Mouse (Mus musculus) urinary bladder, postnatal 10 days (tissue): ENCODE measurements around the gene Mgat4b.
A peak's percentile ranks its signal among the peaks of the same experiment; 100 is the strongest.

Source experiments
- DNase-seq: peaks from one replicate; pipeline ENCODE4 v3.0.0; 2022; ENCODE audit warnings: low spot score

Gene Mgat4b

DNA sequence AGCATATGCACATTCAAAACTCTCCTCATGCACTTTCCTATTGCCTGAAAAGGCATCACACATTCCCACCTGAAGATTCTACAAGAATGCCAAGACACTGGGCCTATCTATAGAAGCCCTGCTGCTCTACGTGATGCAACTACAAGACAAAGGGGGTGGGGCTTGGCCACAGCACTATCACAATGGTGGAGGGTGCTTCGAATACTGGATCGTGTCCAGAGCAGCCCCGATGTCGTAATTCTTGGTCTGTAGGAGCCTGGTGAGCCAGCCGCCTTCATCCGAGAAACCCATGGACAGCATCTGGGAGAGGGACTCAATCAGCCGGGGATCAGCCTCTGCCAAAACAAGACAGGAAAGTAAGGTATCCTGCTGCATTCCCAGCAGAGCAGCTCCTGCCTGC lies 10.1 kb upstream of the Mgat4b start:
- no peak for DNase-seq

DNA sequence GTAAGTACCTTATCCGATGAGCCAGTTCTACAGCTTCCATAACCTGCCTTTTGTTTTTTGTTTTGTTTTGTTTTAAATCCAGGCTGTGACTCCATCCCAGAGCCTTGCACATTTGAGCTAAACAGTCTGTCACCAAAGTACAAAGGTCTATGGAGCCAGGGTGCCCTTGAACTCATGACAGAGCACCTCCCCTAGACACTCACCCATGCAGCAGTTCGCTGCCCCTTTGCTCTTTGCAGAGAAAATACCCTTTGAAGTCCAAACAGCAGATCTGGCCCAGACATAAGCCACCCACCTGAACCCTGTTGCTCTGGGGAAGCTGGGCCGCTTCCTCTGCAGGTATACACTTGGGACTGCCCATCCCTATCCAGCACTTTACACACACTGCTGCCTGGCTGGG lies 9.1 kb upstream of the Mgat4b start:
- DNase-seq: no peak

- no peak for DNase-seq
Measured at GRCm38 (mm10) chr11:50203302-50203827, 7.3 kb upstream of the Mgat4b start.

GRCm38 (mm10) chr11:50205434-50205833 lies 5.3 kb upstream of the Mgat4b start:
- DNase-seq: no peak

DNA sequence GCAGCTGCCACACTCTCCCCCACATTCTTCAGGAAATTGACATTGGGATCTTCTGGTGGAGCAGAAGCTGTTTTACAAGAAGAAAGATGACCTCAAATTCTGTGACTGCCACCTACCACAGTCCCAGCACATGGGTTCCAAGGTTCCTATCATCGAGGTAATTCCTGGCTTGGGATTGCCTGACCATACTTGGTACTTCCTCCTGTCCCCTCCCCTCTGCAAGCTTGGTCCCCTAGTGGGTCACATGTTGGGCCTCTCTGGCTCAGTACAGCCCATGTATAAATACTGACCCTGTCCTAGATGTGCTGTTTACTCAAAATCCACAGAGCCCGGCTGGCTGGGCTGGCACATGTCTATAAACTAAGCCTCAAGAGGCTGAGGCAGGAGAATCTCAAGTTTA lies 4.7 kb upstream of the Mgat4b start:
- DNase-seq: no peak

DNA sequence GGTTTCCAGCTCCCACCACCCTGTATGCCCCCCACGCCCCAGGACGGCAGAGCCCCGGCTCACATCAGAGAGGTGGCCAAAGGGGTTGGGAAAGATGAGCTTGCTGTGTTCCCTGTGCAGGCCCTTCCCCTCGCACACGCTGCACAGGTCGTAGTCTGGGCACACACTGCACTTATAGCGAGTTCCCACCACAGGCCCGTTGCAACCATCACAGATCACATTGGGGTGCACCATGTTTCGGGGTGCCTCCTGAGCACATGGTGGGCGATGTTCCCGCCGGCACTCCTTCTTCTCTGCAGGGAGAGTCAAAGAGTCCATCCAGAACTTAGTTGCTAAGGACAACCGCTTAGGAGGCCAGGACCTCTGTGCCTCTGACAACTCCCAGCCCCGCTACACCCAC lies 3.3 kb upstream of the Mgat4b start:
- no peak for DNase-seq

GRCm38 (mm10) chr11:50208039-50208438 lies 2.7 kb upstream of the Mgat4b start:
- DNase-seq: no peak

- DNase-seq: peak; percentile 71
Measured at GRCm38 (mm10) chr11:50210101-50210504, 587 bp upstream of the Mgat4b start.

DNA sequence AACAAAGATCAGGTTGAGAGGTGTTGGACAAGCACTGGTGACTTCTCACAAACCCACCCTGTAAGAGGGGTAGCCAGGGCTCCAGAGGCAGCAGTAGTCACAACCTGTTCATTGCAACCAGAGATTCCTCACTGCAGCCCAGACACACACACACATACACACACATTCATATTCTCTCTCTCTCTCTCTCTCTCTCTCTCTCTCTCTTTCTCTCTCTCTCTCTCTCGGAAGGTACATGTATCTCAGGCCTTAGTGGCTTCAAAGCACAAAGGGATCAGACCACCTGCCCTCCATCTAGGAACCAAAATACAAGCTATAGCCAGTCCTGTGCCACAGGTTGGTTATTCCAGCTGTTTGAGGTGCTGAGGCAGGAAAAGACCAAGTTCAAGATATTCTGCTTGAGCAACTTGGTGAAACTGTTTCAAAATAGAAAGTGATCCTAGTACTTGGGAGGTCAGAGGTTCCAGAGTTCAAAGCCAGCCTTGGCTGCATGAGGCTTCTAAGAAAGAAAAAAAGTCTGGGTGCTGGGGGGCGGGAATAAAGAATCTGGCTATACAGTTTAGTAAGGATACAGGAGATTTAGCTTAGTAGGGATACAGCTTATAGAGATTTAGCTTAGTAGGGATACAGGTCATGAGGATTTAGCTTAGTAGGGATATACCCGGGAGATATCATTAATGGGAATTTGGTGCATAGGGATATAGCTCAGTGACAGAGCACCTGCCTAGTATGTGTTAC lies 801 bp downstream of the Mgat4b start:
- DNase-seq: no peak

DNA sequence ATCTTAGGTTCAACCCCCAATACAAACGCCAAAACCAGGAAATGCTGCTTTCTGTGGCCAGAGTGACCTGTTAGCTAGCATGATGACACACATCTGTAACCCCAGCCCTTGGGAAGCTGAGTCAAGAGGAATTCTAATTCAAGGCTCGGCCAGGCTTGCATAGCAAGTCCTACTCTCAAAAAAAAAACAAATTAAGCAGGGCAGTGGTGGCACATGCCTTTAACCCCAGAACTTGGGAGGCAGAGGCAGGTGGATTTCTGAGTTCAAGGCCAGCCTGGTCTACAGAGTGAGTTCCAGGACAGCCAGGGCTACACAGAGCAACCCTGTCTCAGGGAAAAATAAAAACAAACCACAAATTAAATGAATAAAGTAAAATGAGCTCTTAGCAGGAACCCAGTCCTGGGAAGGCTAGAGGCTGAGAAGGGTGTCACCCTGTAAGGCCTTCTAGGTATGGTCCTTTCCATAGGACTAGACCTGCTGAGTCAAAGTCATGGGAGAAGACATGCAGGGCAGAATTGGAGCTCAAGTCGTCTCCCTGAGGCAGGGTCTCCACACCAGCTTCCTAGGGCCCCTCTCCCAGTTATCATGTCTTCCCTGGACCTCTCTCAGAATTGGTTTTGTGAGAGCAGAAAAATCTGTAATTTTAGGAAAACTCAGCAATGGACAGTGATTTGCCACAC lies 1.5 kb downstream of the Mgat4b start:
- DNase-seq: no peak

GRCm38 (mm10) chr11:50212848-50213758 lies 2.4 kb downstream of the Mgat4b start:
- DNase-seq: no peak

- no peak for DNase-seq
Measured at GRCm38 (mm10) chr11:50214631-50215030, 3.9 kb downstream of the Mgat4b start.

DNA sequence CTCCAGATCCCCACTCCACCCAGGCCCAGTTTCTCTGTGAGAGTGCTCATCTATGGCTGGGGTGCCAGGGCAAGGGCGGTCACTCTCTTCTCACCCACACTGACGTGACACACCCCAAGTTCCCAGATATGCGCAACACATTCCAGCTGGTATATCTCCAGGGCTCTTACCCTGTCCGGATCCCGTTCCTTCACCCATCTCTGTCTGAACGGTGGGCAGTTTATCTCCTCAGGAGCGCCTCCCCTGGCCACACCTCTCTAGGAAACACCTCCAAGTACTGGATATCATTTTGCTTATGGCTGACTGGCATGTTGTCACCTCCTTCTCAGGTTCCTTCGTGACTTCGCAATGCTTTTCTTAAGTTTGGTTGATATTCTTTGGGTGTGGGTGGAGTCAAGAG lies 4.9 kb downstream of the Mgat4b start:
- DNase-seq: no peak

DNA sequence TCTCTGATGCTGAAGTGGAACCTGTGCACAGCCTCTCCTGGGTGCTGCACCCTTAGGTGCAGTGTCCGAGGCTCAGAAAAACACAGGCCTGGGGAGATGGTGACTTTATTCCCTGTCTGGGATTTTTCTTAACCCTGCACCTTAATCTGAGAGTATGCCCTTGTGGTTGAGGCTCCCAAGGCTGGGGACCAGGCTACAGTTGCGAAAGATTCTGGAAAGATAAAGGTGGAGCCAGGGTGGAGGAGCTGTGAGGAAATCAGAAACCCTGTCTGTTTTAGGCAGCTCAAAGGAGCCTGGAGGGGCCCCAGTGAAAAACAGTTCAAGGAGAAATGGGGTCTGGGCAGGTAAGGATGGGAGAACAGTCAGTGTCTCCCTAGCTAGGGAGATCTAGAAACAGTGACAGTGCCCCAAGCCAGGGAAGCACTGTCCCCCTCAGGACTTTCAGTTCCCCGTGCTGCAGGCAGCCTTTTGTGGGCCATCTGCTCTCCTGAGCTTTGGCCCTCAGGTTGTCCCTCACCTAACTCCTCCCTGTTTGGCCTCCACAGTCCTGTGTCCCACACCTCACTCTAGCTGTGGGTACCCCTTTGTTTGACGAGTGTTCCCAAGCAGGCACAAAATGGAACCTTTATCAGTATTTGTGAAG lies 6.2 kb downstream of the Mgat4b start:
- DNase-seq: no peak

DNA sequence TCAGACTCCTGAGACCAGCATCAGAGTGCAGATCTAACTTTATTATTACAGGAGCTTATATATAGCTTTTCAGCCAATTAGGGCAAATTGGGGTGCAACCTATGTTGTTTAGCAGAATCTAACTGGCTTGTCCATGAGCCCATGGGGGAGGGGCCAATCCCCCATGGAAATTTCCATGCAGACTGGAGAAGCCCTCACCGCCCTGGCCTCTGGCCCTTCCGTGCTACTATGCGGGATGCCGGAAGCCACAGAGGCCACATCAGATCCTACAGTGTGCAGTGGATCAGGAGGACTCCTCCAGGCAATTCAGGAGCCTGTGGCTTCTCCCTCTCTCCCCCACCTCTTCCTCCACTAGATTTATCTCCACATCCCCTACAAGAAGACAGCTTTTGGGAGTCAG lies 7.1 kb downstream of the Mgat4b start:
- DNase-seq: no peak

GRCm38 (mm10) chr11:50219833-50220232 lies 9.1 kb downstream of the Mgat4b start:
- DNase-seq: no peak

GRCm38 (mm10) chr11:50222559-50223276 lies 12.0 kb downstream of the Mgat4b start:
- no peak for DNase-seq

GRCm38 (mm10) chr11:50223783-50224662 lies 13.3 kb downstream of the Mgat4b start:
- no peak for DNase-seq

DNA sequence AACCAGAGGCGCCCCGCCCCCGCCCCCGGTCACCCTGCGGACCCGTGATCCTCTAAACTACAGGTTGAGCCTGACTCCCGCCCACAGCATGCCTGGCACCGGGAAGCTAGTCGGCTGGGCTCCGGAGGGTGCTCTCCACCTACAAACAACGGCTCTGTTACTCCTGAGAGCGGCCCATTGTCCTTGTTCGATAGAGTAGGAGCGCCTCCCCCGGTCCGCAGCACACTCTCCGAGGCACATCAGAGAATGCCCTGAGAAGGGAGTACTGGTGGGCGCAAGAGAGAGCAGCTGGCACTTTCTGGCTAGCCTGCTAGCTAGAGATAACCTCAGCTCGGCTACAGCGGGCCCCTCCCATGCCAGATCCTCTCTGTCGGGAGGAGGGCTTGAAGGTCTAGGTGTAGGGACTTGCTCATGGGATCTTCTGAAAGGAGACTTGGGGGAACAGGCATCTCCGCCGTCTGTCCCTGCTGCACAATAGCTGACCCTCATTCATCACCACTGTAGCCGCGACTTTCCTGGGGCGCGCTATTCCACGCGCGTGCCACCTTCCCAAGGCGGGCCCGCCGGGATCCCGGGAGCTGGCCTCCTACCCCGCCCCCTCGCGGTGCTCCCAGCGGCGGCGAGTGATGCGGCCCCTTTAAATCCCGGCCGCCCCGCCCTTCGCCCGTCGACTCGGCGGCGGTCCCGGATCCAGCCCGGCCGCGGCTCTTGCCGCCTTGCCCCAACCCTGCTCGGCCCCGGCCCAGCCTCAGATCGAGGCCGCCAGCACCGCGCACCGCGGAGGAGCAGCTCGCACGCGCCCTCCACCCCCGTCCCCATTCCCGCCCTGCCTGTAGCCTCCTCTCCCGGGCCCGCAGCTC lies 14.2 kb downstream of the Mgat4b start:
- DNase-seq: peak; percentile 55
